Mouse (Mus musculus): ENCODE data around the gene Olfr467. TPM values are rescaled to one million over a fixed set of nuclear protein-coding genes. Genes with fewer than 3 reads are reported as not detected.
"Not testable (repeated sequence)": the region's sequence is repeated elsewhere in the genome, so short reads cannot be mapped to it uniquely, and the experiment has no call there.

Olfr467 gene
- polyA plus RNA-seq, 1 experiment from 2014 or later = not detected

DNA sequence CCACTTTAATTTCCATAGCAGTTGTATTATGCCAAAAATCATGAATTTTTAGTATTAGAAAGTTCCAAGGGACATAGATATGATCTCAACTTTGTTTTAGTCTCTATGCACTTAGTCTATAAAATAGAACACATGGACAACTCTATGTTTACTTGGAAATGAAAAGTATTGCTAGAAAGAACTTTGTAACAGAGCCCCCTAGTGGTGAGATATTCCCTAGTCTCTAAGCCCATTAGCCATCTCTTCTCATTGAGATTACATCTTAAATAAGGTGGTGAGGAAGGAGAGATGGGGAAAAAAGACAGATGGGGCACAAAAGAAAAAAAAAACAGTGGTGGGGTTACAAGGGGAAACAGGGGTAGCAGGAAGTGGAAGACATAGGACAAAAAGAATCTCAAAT, 7.4 kb downstream of the Olfr467 start:
- H3K27ac ChIP-seq (replicated peaks in 1 of 2; ENCODE audit: control insufficient read depth in 1 of 2, insufficient read depth in 1 of 2, low read depth in 2 of 2, low read length in 2 of 2) = no peak overlapping the region
- ATAC-seq (ENCODE audit: insufficient number of reproducible peaks, insufficient read depth, low FRiP score, low read depth) = no peak

DNA sequence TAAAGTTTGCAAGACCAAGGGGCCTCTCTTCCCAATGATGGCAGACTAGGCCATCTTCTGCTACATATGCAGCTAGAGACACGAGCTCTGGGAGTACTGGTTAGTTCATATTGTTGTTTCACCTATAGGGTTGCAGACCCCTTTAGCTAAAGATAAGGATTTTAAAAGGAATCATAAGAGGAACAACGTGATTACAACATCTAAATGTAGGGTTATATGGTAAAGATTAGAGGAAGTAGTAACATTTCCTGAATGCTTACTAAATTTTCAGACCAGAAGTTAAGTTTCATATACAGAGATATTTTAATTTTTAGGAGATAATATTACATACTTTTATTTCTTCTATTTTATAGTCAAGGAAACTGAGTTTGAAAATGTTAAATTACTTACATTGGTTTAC, 11.8 kb downstream of the Olfr467 start:
- not testable (repeated sequence) for H3K4me3 ChIP-seq (ENCODE audit: control insufficient read depth in 1 of 2, insufficient read depth in 1 of 2, low read depth in 1 of 2, low read length in 2 of 2); H3K4me2 ChIP-seq (ENCODE audit: low read length); H3K27ac ChIP-seq (replicated peaks in 1 of 2; ENCODE audit: control insufficient read depth in 1 of 2, insufficient read depth in 1 of 2, low read depth in 2 of 2, low read length in 2 of 2); H3K36me3 ChIP-seq (ENCODE audit: control insufficient read depth, insufficient read depth, low read length); H3K9me3 ChIP-seq (ENCODE audit: control insufficient read depth, low read length); H3K4me1 ChIP-seq (ENCODE audit: control insufficient read depth in 2 of 2, insufficient read depth in 2 of 2, low read length in 2 of 2); ATAC-seq (ENCODE audit: insufficient number of reproducible peaks, insufficient read depth, low FRiP score, low read depth); H3K9ac ChIP-seq (ENCODE audit: low read length); H3K27me3 ChIP-seq (ENCODE audit: control insufficient read depth, insufficient read depth, low read length)
- 42% methylated on average over 2 of the region's 2 CpGs for WGBS

More for the DNA sequence above, 7.4 kb downstream of the Olfr467 start:
- Histone ChIP-seq H3K4me2 (ENCODE audit: low read length) (no peak overlapping the region), H3K9ac (ENCODE audit: low read length) (no peak overlapping the region), H3K27me3 (ENCODE audit: control insufficient read depth, insufficient read depth, low read length) (no peaks in the 10 kb centered on the region), H3K36me3 (ENCODE audit: control insufficient read depth, insufficient read depth, low read length) (no peaks in the 10 kb centered on the region), H3K4me3 (ENCODE audit: control insufficient read depth in 1 of 2, insufficient read depth in 1 of 2, low read depth in 1 of 2, low read length in 2 of 2) (no peak overlapping the region), H3K4me1 (ENCODE audit: control insufficient read depth in 2 of 2, insufficient read depth in 2 of 2, low read length in 2 of 2) (no peaks in the 10 kb centered on the region), H3K9me3 (ENCODE audit: control insufficient read depth, low read length) (no peaks in the 10 kb centered on the region)

DNA sequence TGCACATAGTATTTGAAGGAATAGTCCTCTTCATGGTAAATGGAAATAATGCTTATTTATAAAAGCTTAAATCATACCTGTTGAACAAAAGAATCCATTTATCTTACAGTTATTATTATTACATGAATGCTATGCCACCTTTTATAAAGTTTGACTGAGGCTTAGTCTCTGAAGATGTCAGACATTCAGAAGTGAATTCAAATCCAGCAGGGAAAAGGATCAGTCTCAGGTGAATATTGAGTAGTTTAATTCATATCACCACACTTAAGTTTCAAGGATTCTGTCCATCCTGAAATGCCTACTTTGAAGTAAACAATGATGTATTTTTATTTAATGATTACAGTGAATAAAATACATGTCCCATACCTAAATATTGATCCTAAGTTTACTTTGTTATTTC, 13.4 kb downstream of the Olfr467 start, which contains the start of gene Olfr469:
Gene Olfr469, minus strand, starts transcription at position 101 of the 400 bp plus-strand sequence.
- not testable (repeated sequence) for H3K4me3 ChIP-seq (ENCODE audit: control insufficient read depth in 1 of 2, insufficient read depth in 1 of 2, low read depth in 1 of 2, low read length in 2 of 2); ATAC-seq (ENCODE audit: insufficient number of reproducible peaks, insufficient read depth, low FRiP score, low read depth); H3K4me2 ChIP-seq (ENCODE audit: low read length)

DNA sequence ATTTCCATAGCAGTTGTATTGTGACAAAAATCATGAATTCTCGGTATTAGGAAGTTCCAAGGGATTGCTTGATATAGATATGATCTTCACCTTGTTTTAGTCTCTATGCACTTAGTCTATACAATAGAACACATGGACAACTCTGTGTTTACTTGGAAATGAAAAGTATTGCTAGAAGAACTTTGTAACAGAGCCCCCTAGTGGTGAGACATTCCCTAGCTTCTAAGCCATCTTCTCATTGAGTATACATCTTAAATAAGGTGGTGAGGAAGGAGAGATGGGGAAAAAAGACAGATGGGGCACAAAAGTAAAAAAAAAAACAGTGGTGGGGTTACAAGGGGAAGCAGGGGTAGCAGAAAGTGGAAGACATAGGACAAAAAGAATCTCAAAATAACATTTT, 29.7 kb downstream of the Olfr467 start:
- Histone ChIP-seq H3K9me3 (ENCODE audit: control insufficient read depth, low read length) (no peaks in the 10 kb centered on the region), H3K36me3 (ENCODE audit: control insufficient read depth, insufficient read depth, low read length) (no peaks in the 10 kb centered on the region), H3K9ac (ENCODE audit: low read length) (no peak overlapping the region), H3K27ac (replicated peaks in 1 of 2; ENCODE audit: control insufficient read depth in 1 of 2, insufficient read depth in 1 of 2, low read depth in 2 of 2, low read length in 2 of 2) (no peak overlapping the region), H3K27me3 (ENCODE audit: control insufficient read depth, insufficient read depth, low read length) (no peaks in the 10 kb centered on the region), H3K4me3 (ENCODE audit: control insufficient read depth in 1 of 2, insufficient read depth in 1 of 2, low read depth in 1 of 2, low read length in 2 of 2) (no peak overlapping the region), H3K4me1 (ENCODE audit: control insufficient read depth in 2 of 2, insufficient read depth in 2 of 2, low read length in 2 of 2) (no peaks in the 10 kb centered on the region), H3K4me2 (ENCODE audit: low read length) (no peak overlapping the region)
- WGBS = 72% methylated on average over 1 of the region's 1 CpGs
- no peak for ATAC-seq (ENCODE audit: insufficient number of reproducible peaks, insufficient read depth, low FRiP score, low read depth)

More for the DNA sequence above, 13.4 kb downstream of the Olfr467 start, which contains the start of gene Olfr469:
- H3K36me3 ChIP-seq (ENCODE audit: control insufficient read depth, insufficient read depth, low read length); H3K9ac ChIP-seq (ENCODE audit: low read length); H3K27me3 ChIP-seq (ENCODE audit: control insufficient read depth, insufficient read depth, low read length); H3K4me1 ChIP-seq (ENCODE audit: control insufficient read depth in 2 of 2, insufficient read depth in 2 of 2, low read length in 2 of 2); H3K9me3 ChIP-seq (ENCODE audit: control insufficient read depth, low read length); H3K27ac ChIP-seq (replicated peaks in 1 of 2; ENCODE audit: control insufficient read depth in 1 of 2, insufficient read depth in 1 of 2, low read depth in 2 of 2, low read length in 2 of 2): not testable (repeated sequence)

DNA sequence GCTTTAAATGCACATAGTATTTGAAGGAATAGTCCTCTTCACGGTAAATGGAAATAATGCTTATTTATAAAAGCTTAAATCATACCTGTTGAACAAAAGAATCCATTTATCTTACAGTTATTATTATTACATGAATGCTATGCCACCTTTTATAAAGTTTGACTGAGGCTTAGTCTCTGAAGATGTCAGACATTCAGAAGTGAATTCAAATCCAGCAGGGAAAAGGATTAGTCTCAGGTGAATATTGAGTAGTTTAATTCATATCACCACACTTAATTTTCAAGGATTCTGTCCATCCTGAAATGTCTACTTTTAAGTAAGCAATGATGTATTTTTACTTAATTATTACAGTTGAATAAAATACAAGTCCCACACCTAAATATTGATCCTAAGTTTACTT, 35.3 kb downstream of the Olfr467 start, which contains the start of gene Olfr470:
Gene Olfr470, minus strand, starts transcription at position 101 of the 400 bp plus-strand sequence.
- 63% methylated on average over 1 of the region's 1 CpGs for WGBS
- H3K9ac ChIP-seq (ENCODE audit: low read length); H3K36me3 ChIP-seq (ENCODE audit: control insufficient read depth, insufficient read depth, low read length); H3K27me3 ChIP-seq (ENCODE audit: control insufficient read depth, insufficient read depth, low read length); H3K4me3 ChIP-seq (ENCODE audit: control insufficient read depth in 1 of 2, insufficient read depth in 1 of 2, low read depth in 1 of 2, low read length in 2 of 2); H3K4me1 ChIP-seq (ENCODE audit: control insufficient read depth in 2 of 2, insufficient read depth in 2 of 2, low read length in 2 of 2); H3K4me2 ChIP-seq (ENCODE audit: low read length); ATAC-seq (ENCODE audit: insufficient number of reproducible peaks, insufficient read depth, low FRiP score, low read depth); H3K9me3 ChIP-seq (ENCODE audit: control insufficient read depth, low read length); H3K27ac ChIP-seq (replicated peaks in 1 of 2; ENCODE audit: control insufficient read depth in 1 of 2, insufficient read depth in 1 of 2, low read depth in 2 of 2, low read length in 2 of 2): not testable (repeated sequence)

Other genes starting within 250 kb of the Olfr467 start
- gene Olfml1, start 244.8 kb upstream of the Olfr467 start, polyA plus RNA-seq (2014; fragmentation: Nextera tagmentation; extraction: Ambion mirVana) = 6.0 and 8.0 TPM in 2 replicates
- 6.0 and 7.3 TPM in 2 replicates for gene Ppfibp2, start 217.1 kb upstream of the Olfr467 start, polyA plus RNA-seq (2014; fragmentation: Nextera tagmentation; extraction: Ambion mirVana)
- gene 5330417H12Rik, start 187.1 kb upstream of the Olfr467 start, polyA plus RNA-seq (2014; fragmentation: Nextera tagmentation; extraction: Ambion mirVana) = not detected in 2 replicates
- gene Cyb5r2, start 54.2 kb upstream of the Olfr467 start, polyA plus RNA-seq (2014; fragmentation: Nextera tagmentation; extraction: Ambion mirVana) = 1.1 TPM in 2 replicates
- not detected in 2 replicates for gene Ovch2, start 11.1 kb upstream of the Olfr467 start, polyA plus RNA-seq (2014; fragmentation: Nextera tagmentation; extraction: Ambion mirVana)
- gene Olfr469, start 13.3 kb downstream of the Olfr467 start, polyA plus RNA-seq (2014; fragmentation: Nextera tagmentation; extraction: Ambion mirVana) = not detected in 2 replicates
- not detected in 2 replicates for gene Olfr470, start 35.2 kb downstream of the Olfr467 start, polyA plus RNA-seq (2014; fragmentation: Nextera tagmentation; extraction: Ambion mirVana)
- not detected in 2 replicates for gene Olfr472, start 85.6 kb downstream of the Olfr467 start, polyA plus RNA-seq (2014; fragmentation: Nextera tagmentation; extraction: Ambion mirVana)
- not detected in 2 replicates for gene Olfr473, start 118.2 kb downstream of the Olfr467 start, polyA plus RNA-seq (2014; fragmentation: Nextera tagmentation; extraction: Ambion mirVana)
- not detected in 2 replicates for gene Olfr474, start 142.4 kb downstream of the Olfr467 start, polyA plus RNA-seq (2014; fragmentation: Nextera tagmentation; extraction: Ambion mirVana)
- not detected in 2 replicates for gene Olfr476, start 152.5 kb downstream of the Olfr467 start, polyA plus RNA-seq (2014; fragmentation: Nextera tagmentation; extraction: Ambion mirVana)
- not detected in 2 replicates for gene Olfr477, start 174.4 kb downstream of the Olfr467 start, polyA plus RNA-seq (2014; fragmentation: Nextera tagmentation; extraction: Ambion mirVana)
- gene Olfr478, start 221.7 kb downstream of the Olfr467 start, polyA plus RNA-seq (2014; fragmentation: Nextera tagmentation; extraction: Ambion mirVana) = not detected in 2 replicates
- not detected in 2 replicates for gene Olfr479, start 238.4 kb downstream of the Olfr467 start, polyA plus RNA-seq (2014; fragmentation: Nextera tagmentation; extraction: Ambion mirVana)